Comparison of ENCODE assay signal across 12 mouse cellular contexts in genomic region chr14:34762682-34763081, GRCm38 (mm10). TPM values are rescaled to one million over a fixed set of nuclear protein-coding genes. Genes with fewer than 3 reads are reported as not detected.
DNase-seq lines count a peak whose midpoint lies in the region; ATAC-seq and TF ChIP-seq lines count a peak whose summit lies in the region.
"Had no signal": no experiment of that assay in that cellular context is flagged by ENCODE, and none has a peak within 500 bp of the region (broad histone marks: within the 10 kb centered on the region; RNA-seq: fewer than 3 reads in every experiment).

No protein-coding gene starts in this region.

- H3K27ac ChIP-seq in hindbrain, embryonic 10.5 days: no peak overlapping the region
- no peak overlapping the region for H3K27ac ChIP-seq in hindbrain, embryonic 13.5 days
- H3K27ac ChIP-seq in intestine, postnatal 0 days (ENCODE audit: low read depth, low read length): no peak overlapping the region
- H3K27ac ChIP-seq in forebrain, embryonic 12.5 days: no peak overlapping the region
- H3K27ac ChIP-seq in neural tube, embryonic 15.5 days (replicated peaks): no peak overlapping the region
- H3K27ac ChIP-seq: limb, embryonic 12.5 days; macrophage had no signal

- H3K4me3 ChIP-seq in hindbrain, embryonic 10.5 days: no peak overlapping the region
- H3K4me3 ChIP-seq in hindbrain, embryonic 13.5 days: no peak overlapping the region
- H3K4me3 ChIP-seq in intestine, postnatal 0 days (ENCODE audit: low read depth, low read length): no peak overlapping the region
- no peak overlapping the region for H3K4me3 ChIP-seq in myocyte
- no peak overlapping the region for H3K4me3 ChIP-seq in forebrain, embryonic 12.5 days (replicated peaks)
- no peak overlapping the region for H3K4me3 ChIP-seq in neural tube, embryonic 15.5 days (replicated peaks)
- H3K4me3 ChIP-seq: limb, embryonic 12.5 days had no signal

- no peaks in the 10 kb centered on the region for H3K36me3 ChIP-seq in hindbrain, embryonic 10.5 days
- no peaks in the 10 kb centered on the region for H3K36me3 ChIP-seq in hindbrain, embryonic 13.5 days
- H3K36me3 ChIP-seq in intestine, postnatal 0 days (ENCODE audit: control insufficient read depth, insufficient read depth): no peaks in the 10 kb centered on the region
- no peaks in the 10 kb centered on the region for H3K36me3 ChIP-seq in myocyte (ENCODE audit: control insufficient read depth, insufficient read depth)
- H3K36me3 ChIP-seq in forebrain, embryonic 12.5 days (replicated peaks): no peaks in the 10 kb centered on the region
- H3K36me3 ChIP-seq in neural tube, embryonic 15.5 days: no peaks in the 10 kb centered on the region
- H3K36me3 ChIP-seq: limb, embryonic 12.5 days had no signal

- peak; percentile 31 for DNase-seq in hindbrain, embryonic 10.5 days (ENCODE audit: low spot score)
- DNase-seq in adrenal gland, postnatal 10 days: peak; percentile 24
- DNase-seq in left cerebral cortex, adult 18-20 months (ENCODE audit: low spot score in 2 of 2): no peak
- DNase-seq: cerebellum, adult 11-12 months had no signal

- no peaks in the 10 kb centered on the region for H3K27me3 ChIP-seq in hindbrain, embryonic 10.5 days (ENCODE audit: insufficient read depth, poor library complexity, severe bottlenecking)
- H3K27me3 ChIP-seq in hindbrain, embryonic 13.5 days: no peaks in the 10 kb centered on the region
- H3K27me3 ChIP-seq in intestine, postnatal 0 days (replicated peaks; ENCODE audit: control insufficient read depth, insufficient read depth, low read length): no peaks in the 10 kb centered on the region
- H3K27me3 ChIP-seq in myocyte (ENCODE audit: control insufficient read depth, insufficient read depth, insufficient read length): no peaks in the 10 kb centered on the region
- no peaks in the 10 kb centered on the region for H3K27me3 ChIP-seq in forebrain, embryonic 12.5 days
- no peaks in the 10 kb centered on the region for H3K27me3 ChIP-seq in neural tube, embryonic 15.5 days (replicated peaks)
- H3K27me3 ChIP-seq: limb, embryonic 12.5 days had no signal

- no peaks in the 10 kb centered on the region for H3K79me2 ChIP-seq in myocyte (ENCODE audit: control insufficient read depth, insufficient read depth)

- H3K9ac ChIP-seq in hindbrain, embryonic 13.5 days: no peak overlapping the region
- H3K9ac ChIP-seq in intestine, postnatal 0 days (ENCODE audit: low read depth, low read length): no peak overlapping the region
- H3K9ac ChIP-seq in forebrain, embryonic 12.5 days: no peak overlapping the region
- H3K9ac ChIP-seq in neural tube, embryonic 15.5 days (replicated peaks): no peak overlapping the region
- H3K9ac ChIP-seq: limb, embryonic 12.5 days had no signal

- peak; percentile 32; the same call in 1 of the 2 replicates for TF ChIP-seq CTCF in intestine, postnatal 0 days (IDR thresholded peaks at IDR 0.05; ENCODE audit: low read depth)

- TF ChIP-seq POLR2A in myocyte (IDR thresholded peaks at IDR 0.05; ENCODE audit: insufficient read length, low read depth): no peak

- H3ac ChIP-seq in myocyte (ENCODE audit: control insufficient read depth, insufficient read length): no peak overlapping the region

- no peaks in the 10 kb centered on the region for H3K9me3 ChIP-seq in hindbrain, embryonic 10.5 days
- H3K9me3 ChIP-seq in hindbrain, embryonic 13.5 days: no peaks in the 10 kb centered on the region
- H3K9me3 ChIP-seq in intestine, postnatal 0 days (ENCODE audit: control insufficient read depth): no peaks in the 10 kb centered on the region
- no peaks in the 10 kb centered on the region for H3K9me3 ChIP-seq in forebrain, embryonic 12.5 days
- no peaks in the 10 kb centered on the region for H3K9me3 ChIP-seq in neural tube, embryonic 15.5 days (replicated peaks)
- H3K9me3 ChIP-seq: limb, embryonic 12.5 days had no signal

- 35% methylated on average over 10 of the region's 10 CpGs for WGBS in hindbrain, embryonic 10.5 days
- WGBS in hindbrain, embryonic 13.5 days: 41% methylated on average over 10 of the region's 10 CpGs
- WGBS in intestine, postnatal 0 days: 40% methylated on average over 10 of the region's 10 CpGs
- 58% methylated on average over 10 of the region's 10 CpGs for WGBS in forebrain, embryonic 12.5 days
- 48% methylated on average over 10 of the region's 10 CpGs for WGBS in neural tube, embryonic 15.5 days

- ATAC-seq in hindbrain, embryonic 13.5 days (ENCODE audit: low FRiP score): no peak
- peak; percentile 85 for ATAC-seq in intestine, postnatal 0 days
- ATAC-seq in forebrain, embryonic 12.5 days (ENCODE audit: low FRiP score): no peak
- ATAC-seq in neural tube, embryonic 15.5 days (ENCODE audit: low FRiP score): no peak

- H3K4me2 ChIP-seq in hindbrain, embryonic 13.5 days: no peak overlapping the region
- H3K4me2 ChIP-seq in intestine, postnatal 0 days (replicated peaks; ENCODE audit: low read depth): no peak overlapping the region
- H3K4me2 ChIP-seq in myocyte (ENCODE audit: low read depth): peak overlapping the region; percentile 73
- no peak overlapping the region for H3K4me2 ChIP-seq in forebrain, embryonic 12.5 days
- no peak overlapping the region for H3K4me2 ChIP-seq in neural tube, embryonic 15.5 days
- H3K4me2 ChIP-seq: limb, embryonic 12.5 days had no signal

- H3K4me1 ChIP-seq in hindbrain, embryonic 10.5 days (replicated peaks): peaks cover 17% of the 10 kb centered on the region
- no peaks in the 10 kb centered on the region for H3K4me1 ChIP-seq in hindbrain, embryonic 13.5 days (replicated peaks)
- peaks cover 11% of the 10 kb centered on the region; the same call in 1 of the 2 replicates for H3K4me1 ChIP-seq in intestine, postnatal 0 days (replicated peaks; ENCODE audit: control insufficient read depth, insufficient read depth, low read length)
- peaks cover 2% of the 10 kb centered on the region; the same call in 1 of the 2 replicates for H3K4me1 ChIP-seq in forebrain, embryonic 12.5 days
- H3K4me1 ChIP-seq in neural tube, embryonic 15.5 days: no peaks in the 10 kb centered on the region

TF ChIP-seq in myocyte, 11 proteins besides CTCF, POLR2A, EP300 and RAD21:
- TF ChIP-seq CEBPB (IDR thresholded peaks at IDR 0.05; ENCODE audit: insufficient read depth, poor library complexity, severe bottlenecking): no peak
- no peak for TF ChIP-seq SRF (IDR thresholded peaks at IDR 0.05; ENCODE audit: control insufficient read depth, insufficient read length, low read depth)
- TF ChIP-seq TCF12 (IDR thresholded peaks at IDR 0.05; ENCODE audit: insufficient read depth, poor library complexity, severe bottlenecking): no peak
- no peak for TF ChIP-seq POLR2AphosphoS2 (IDR thresholded peaks at IDR 0.05; ENCODE audit: insufficient read length, low read depth)
- no peak for TF ChIP-seq USF1 (IDR thresholded peaks at IDR 0.05; ENCODE audit: low read depth)
- TF ChIP-seq MYOD1 (IDR thresholded peaks at IDR 0.05; ENCODE audit: control insufficient read depth in 1 of 3, insufficient read length in 2 of 3, low read depth in 2 of 3): no peak
- no peak for TF ChIP-seq E2F4 (IDR thresholded peaks at IDR 0.05; ENCODE audit: insufficient read depth)
- TF ChIP-seq REST (IDR thresholded peaks at IDR 0.05; ENCODE audit: insufficient read depth, insufficient read length): no peak
- no peak for TF ChIP-seq MYOG (IDR thresholded peaks at IDR 0.05; ENCODE audit: control insufficient read depth in 1 of 3, insufficient read depth in 1 of 3, insufficient read length in 2 of 3, low read depth in 2 of 3)

RNA-seq across cellular contexts. Expression of gene Grid1, which starts 57.2 kb away (rescaled TPM):
- 0.10 and 0.42 TPM in 2 replicates for polyA plus RNA-seq in hindbrain, embryonic 10.5 days (2016; fragmentation: Nextera tagmentation; extraction: Ambion mirVana)
- polyA plus RNA-seq in hindbrain, embryonic 13.5 days (2015; fragmentation: Nextera tagmentation; extraction: Ambion mirVana): 3.5 and 3.6 TPM in 2 replicates
- under 1 TPM; 0.57 to 0.61 TPM for total RNA-seq in adrenal gland, postnatal 10 days (2021)
- 0.12 TPM in 2 replicates for polyA plus RNA-seq in intestine, postnatal 0 days (2015; fragmentation: Nextera tagmentation; extraction: Ambion mirVana)
- polyA plus RNA-seq in myocyte (2012; fragmentation: generic; extraction: Trizol): not detected
- total RNA-seq in left cerebral cortex, adult 18-20 months (2021): 10 to 100 TPM; 44.8 to 45.0 TPM
- 0.90 and 1.5 TPM in 2 replicates for polyA plus RNA-seq in forebrain, embryonic 12.5 days (2016; fragmentation: Nextera tagmentation; extraction: Ambion mirVana)
- 7.2 and 8.3 TPM in 2 replicates for polyA plus RNA-seq in neural tube, embryonic 15.5 days (2015; fragmentation: Nextera tagmentation; extraction: Ambion mirVana)
- total RNA-seq: monocyte, adult 5-6 weeks had no signal
- polyA plus RNA-seq: macrophage had no signal

Comparison
In these comparisons a context has a peak if more than half of its experiments do, and no peak if none do; other contexts are left out.
1. DNase-seq: peak in hindbrain, embryonic 10.5 days (single experiment) and adrenal gland, postnatal 10 days (single experiment); none in left cerebral cortex, adult 18-20 months (0 of 2).